Mouse (Mus musculus): Measurements from ENCODE around the gene Acer1.

DNA sequence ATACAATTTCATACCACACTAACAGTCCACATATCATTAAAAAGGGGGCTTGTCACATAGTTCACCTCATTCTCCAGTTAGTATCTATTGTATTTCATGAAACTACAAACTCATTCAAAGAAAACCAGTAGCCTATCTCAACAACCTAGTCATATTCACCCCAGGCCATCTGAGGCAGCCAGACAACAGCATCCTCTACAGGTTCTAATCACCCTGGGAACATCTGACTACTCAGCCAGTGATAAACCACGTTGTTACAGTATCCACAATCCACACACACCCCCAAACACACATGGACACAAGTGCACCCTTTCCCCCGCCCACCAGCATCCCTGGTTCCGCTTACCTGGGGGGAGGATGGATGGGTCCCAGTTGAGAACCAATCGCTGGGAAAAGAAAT is 45.5 kb upstream of the Acer1 start:
- TF ChIP-seq GATA1 (IDR thresholded peaks at IDR 0.05; ENCODE audit: borderline replicate concordance, low read length) (no peak), FLI1 (IDR thresholded peaks at IDR 0.05; ENCODE audit: low read length) (no peak)

All from megakaryocyte, embryonic 14.5 days (primary cell).